Mouse (Mus musculus) frontal cortex, adult (tissue): ENCODE measurements around the gene Htr3b.
"Not testable (repeated sequence)": the region's sequence is repeated elsewhere in the genome, so short reads cannot be mapped to it uniquely, and the experiment has no call there.

Experiments
- ATAC-seq: cut with Nextera tagmentation; 2 replicates; pipeline ENCODE4 v1.9.2; 2017; ENCODE audit warnings: mild to moderate bottlenecking, moderate library complexity, mixed read lengths; ENCODE audit not compliant: low TSS enrichment

Gene Htr3b

GRCm38 (mm10) chr9:48964587-48965040 is at the start of gene Htr3b:
Gene Htr3b (minus strand): TSS chr9:48964990.
- ATAC-seq: no peak; the same call in 1 of the 2 replicates

- no peak for ATAC-seq
Measured at GRCm38 (mm10) chr9:48999256-48999655, 34.5 kb upstream of the Htr3b start.

- ATAC-seq: no peak
Measured at GRCm38 (mm10) chr9:48995735-48996134, 30.9 kb upstream of the Htr3b start.

GRCm38 (mm10) chr9:48994779-48995178 is 30.0 kb upstream of the Htr3b start:
- no peak for ATAC-seq

GRCm38 (mm10) chr9:48991671-48992070 is 26.9 kb upstream of the Htr3b start:
- no peak for ATAC-seq

- ATAC-seq: no peak
Measured at GRCm38 (mm10) chr9:48987201-48988101, 22.7 kb upstream of the Htr3b start.

GRCm38 (mm10) chr9:48986616-48987141 is 21.9 kb upstream of the Htr3b start:
- ATAC-seq: no peak

- ATAC-seq: no peak
Measured at GRCm38 (mm10) chr9:48985708-48986088, 20.9 kb upstream of the Htr3b start.

- peak; percentile 77 for ATAC-seq
Measured at GRCm38 (mm10) chr9:48984845-48985707, 20.3 kb upstream of the Htr3b start, which contains the start of gene Usp28. Gene Usp28 (plus strand): TSS chr9:48985375.

- no peak for ATAC-seq
Measured at GRCm38 (mm10) chr9:48984320-48984844, 19.6 kb upstream of the Htr3b start.

- ATAC-seq: not testable (repeated sequence)
Measured at GRCm38 (mm10) chr9:48983801-48984200, 19.0 kb upstream of the Htr3b start.

GRCm38 (mm10) chr9:48981827-48982226 is 17.0 kb upstream of the Htr3b start:
- no peak for ATAC-seq

- no peak for ATAC-seq
Measured at GRCm38 (mm10) chr9:48980781-48981180, 16.0 kb upstream of the Htr3b start.

- no peak for ATAC-seq
Measured at GRCm38 (mm10) chr9:48980371-48980770, 15.6 kb upstream of the Htr3b start.

GRCm38 (mm10) chr9:48976661-48977355 is 12.0 kb upstream of the Htr3b start:
- no peak for ATAC-seq

- no peak for ATAC-seq
Measured at GRCm38 (mm10) chr9:48972494-48972893, 7.7 kb upstream of the Htr3b start.

- ATAC-seq: no peak
Measured at GRCm38 (mm10) chr9:48962131-48962530, 2.7 kb downstream of the Htr3b start.

- ATAC-seq: peak; percentile 52; the same call in 1 of the 2 replicates
Measured at GRCm38 (mm10) chr9:48961314-48961713, 3.5 kb downstream of the Htr3b start.

GRCm38 (mm10) chr9:48947565-48947964 is 17.2 kb downstream of the Htr3b start:
- no peak for ATAC-seq

- no peak for ATAC-seq
Measured at GRCm38 (mm10) chr9:48942349-48942748, 22.4 kb downstream of the Htr3b start.

GRCm38 (mm10) chr9:48929436-48929835 is 35.4 kb downstream of the Htr3b start:
- ATAC-seq: no peak
